Mouse (Mus musculus): ENCODE measurements around the gene Ldb1.
A peak's percentile ranks its signal among the peaks of the same experiment; 100 is the strongest.
"Not testable (repeated sequence)": the region's sequence is repeated elsewhere in the genome, so short reads cannot be mapped to it uniquely, and the experiment has no call there.

Ldb1 gene

DNA sequence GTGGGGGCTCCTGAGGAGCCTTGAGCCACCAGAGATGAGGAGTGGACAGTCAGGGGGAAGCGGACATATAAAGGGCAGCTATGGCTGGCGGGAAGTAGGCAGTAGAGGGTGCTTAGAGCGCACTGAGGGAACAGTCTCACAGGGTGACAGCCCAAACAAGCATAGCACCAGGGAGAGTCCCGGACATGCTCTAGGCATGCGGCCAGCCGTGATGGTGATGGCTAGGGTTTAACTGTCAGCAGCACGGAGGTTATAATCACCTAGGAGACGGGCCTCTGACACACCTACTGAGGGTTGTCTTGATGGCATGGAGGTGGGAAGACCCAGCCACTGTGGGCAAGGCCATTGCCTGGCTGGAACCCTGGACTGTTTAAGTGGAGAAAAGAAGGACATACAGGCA is 18.4 kb downstream of the Ldb1 start:
- no peak for DNase-seq

DNA sequence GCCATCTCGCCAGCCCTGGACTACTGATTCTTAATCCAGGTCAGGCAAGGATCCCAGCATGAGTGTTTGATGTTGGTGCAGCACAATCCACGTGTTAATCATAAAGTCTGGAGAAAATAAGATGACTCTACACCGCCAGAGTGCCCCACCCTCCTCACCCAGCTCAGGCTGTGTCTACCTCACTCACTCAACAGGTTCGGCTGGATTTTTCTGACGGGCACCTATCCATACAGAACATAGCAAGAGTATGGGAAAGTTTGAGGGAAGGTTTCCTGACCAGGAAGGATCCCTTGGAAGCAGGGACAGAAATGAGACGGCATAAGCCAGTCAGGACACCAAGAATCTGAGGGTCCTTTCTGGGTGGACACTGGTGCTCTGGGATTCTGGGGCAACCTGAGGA is 20.1 kb downstream of the Ldb1 start:
- no peak for DNase-seq

DNA sequence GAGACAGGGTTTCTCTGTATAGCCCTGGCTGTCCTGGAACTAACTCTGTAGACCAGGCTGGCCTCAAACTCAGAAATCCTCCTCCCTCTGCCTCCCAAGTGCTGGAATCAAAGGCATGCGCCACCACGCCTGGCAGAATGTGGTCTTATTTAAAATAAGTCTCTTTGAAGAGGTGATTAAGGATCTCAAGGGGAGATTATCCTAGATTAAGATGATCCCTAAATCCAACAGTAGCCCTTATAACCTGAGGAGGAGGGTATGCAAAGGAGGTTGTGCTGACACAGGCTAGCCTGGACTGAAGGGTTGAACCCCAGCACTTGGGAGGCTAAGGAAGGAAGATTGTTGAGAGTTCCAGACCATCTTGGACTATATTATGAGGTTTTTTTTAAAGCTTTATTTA is 29.0 kb downstream of the Ldb1 start:
- DNase-seq, result no peak

DNA sequence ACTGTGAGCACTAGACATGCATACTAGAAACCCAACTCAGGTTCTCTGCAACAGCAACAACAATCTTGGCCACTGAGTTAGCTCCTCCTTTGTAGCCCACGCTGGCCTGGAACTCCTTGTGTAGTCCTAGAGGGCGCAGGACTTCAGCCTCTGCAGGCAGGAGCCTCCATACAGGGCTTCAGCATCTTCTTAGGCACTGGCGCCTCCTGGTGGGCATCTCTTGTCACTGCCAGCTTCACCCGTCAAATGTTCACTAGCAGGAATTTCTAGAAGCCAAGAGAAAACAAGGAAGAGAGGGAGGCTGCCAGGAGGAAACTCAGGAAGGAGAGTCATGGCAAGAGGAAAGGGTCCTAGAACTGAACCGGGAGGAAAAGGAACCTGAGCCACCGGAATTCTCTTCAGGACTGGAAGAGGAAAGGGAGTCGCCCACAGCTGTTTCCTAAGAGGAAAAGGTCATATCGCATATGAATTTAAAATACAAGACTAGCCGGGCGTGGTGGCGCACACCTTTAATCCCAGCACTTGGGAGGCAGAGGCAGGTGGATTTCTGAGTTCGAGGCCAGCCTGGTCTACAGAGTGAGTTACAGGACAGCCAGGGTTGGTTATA is 30.3 kb downstream of the Ldb1 start:
- DNase-seq, result peak; percentile 84

GRCm38 (mm10) chr19:46005680-46006079 is 39.3 kb downstream of the Ldb1 start:
- DNase-seq, result no peak

DNA sequence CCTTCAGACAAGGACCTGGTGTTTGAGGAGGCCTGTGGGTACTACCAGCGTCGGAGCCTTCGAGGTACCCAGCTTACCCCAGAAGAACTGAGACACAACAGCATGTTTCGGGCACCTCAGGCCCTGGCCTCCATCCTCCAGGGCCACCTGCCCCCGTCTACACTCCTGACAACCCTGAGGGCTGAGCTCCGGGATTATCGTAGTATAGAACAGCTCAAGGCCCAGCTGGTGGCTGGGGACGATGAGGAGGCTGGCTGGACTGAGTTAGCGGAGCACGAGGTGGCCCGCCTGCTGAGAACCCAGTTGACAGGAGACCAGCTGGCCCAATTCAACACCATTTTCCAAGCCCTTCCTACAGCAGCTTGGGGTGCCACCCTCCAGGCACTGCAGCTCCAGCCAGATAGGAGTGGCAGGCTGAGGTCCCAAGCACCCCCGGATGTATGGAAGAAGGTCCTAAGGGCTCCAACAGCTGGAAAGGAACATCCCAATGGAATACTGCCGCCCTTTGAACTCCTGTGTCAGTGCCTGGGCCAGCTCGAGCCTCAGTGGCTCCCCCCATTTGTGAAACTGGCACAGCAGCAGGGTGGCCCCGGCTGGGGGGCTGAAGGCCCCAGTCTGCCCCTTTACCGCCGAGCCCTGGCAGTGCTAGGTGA is 40.1 kb downstream of the Ldb1 start:
- DNase-seq, result no peak

- peak; percentile 86 for DNase-seq
Measured at GRCm38 (mm10) chr19:46003371-46004226, 41.4 kb downstream of the Ldb1 start, which contains the start of gene Hps6. Gene Hps6, plus strand, starts transcription at chr19:46003508.

DNA sequence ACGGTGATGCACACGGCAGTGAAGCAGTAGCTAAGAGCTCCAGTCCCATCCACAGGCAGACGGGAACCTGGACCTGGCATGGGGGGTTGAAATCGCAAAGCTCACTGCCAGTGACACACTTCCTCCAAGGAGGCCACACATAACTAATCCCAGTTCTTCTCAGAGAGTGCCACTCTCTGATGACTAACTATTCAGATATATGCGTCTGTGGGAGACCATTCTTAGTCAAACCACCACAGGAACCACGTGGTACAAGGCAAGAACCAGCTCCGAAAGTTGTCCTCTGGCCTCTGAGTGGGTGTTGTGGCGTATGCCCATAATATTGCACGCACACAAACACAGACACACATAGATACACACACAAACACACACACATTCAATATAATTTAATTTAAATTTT is 42.7 kb downstream of the Ldb1 start:
- no peak for DNase-seq

DNA sequence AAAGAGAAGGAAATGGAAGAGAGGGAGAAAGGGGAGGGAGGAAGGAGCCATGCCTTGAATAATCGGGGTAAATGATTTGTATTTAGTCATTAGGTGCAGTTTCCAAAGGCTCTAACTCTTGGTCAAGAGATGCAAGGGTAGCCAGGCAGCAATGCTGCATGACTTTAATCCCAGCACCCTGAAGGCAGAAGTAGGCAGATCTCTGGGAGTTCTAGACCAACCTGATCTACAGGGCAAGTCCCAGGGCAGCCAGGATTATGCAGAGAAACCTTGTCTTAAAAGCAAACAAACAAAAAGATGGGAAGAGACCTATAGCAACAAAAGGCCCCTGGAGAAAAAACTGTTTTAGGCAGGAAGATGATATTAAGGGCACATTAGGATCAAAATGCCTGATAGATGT is 45.6 kb downstream of the Ldb1 start:
- DNase-seq, result no peak

- DNase-seq, result no peak
Measured at GRCm38 (mm10) chr19:45998694-45999217, 46.3 kb downstream of the Ldb1 start.

GRCm38 (mm10) chr19:45997785-45998693 is 47.0 kb downstream of the Ldb1 start, which contains the start of gene Armh3:
Gene Armh3, minus strand, starts transcription at chr19:45998488.
- DNase-seq, result peak; percentile 94

- no peak for DNase-seq
Measured at GRCm38 (mm10) chr19:45997365-45997764, 47.6 kb downstream of the Ldb1 start.

- no peak for DNase-seq
Measured at GRCm38 (mm10) chr19:45993981-45994737, 50.9 kb downstream of the Ldb1 start.

DNA sequence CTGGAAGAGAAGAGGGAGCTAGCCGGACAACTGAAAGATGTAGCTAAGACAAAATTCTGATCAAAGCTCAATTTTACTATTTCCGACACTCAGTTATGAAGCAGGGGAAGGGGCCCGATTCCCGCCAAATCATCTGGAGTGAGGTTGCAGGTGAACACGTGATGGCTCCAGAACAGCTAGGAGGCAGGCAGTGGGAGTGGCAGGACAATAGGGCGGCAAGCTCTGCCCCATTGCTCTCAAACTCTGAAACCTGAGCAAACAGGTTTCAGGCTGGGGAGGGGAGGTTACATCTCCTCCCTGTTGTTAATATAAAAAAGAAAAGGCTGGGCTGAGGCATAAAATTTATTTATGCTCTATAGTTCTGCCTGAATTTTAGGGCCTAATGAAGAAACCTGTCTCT is 51.6 kb downstream of the Ldb1 start:
- not testable (repeated sequence) for DNase-seq

- no peak for DNase-seq
Measured at GRCm38 (mm10) chr19:45991171-45991570, 53.8 kb downstream of the Ldb1 start.

DNA sequence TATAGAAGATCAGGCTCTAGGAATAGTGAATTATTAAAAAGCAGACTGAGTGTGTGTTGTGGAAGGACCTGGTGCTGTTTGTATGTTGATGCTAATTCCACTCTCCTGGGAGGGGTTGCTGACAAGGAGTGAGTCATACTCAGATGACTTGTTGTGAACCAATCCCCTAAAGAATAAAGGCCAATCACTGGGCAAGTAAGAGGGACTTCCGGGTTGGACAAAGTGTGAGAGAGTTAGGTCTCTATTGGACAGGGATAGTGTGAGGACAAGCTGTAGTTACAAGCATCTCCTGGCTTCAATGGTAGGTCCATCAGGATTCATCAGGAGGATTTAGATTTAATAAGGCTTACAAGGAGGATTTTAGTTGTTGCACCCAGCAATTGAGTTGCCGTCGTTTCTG is 56.8 kb downstream of the Ldb1 start:
- no peak for DNase-seq

DNA sequence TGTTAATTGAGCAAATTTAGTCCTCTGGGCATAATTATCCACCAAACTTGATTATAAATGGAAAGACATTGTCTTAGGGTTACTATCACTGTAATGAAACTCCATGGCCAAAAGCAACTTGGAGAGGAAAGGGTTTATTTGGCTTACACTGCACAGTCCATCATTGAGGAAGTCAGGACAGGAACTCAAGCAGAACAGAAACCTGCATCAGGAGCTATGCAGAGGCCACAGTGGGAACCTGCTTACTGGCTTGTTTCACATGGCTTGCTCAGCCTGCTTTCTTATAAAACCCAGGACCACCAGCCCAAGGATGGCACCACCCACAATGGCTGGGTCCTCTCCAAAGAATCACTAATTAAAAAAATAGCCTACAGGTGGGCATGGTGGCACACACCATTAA is 60.6 kb downstream of the Ldb1 start:
- DNase-seq, result no peak

Measured in thymus, postnatal 14 days (tissue).